Mouse (Mus musculus): ENCODE measurements around the gene Mpv17l2.
A peak's percentile ranks its signal among the peaks of the same experiment; 100 is the strongest.

The Mpv17l2 gene

GRCm38 (mm10) chr8:70723486-70724210, 37.1 kb downstream of the Mpv17l2 start, which contains the start of gene Pde4c:
Pde4c (plus strand) TSS chr8:70723720.
- no peak for DNase-seq (ENCODE audit: low read depth, low spot score)

- DNase-seq (ENCODE audit: low read depth, low spot score): no peak
Observed at GRCm38 (mm10) chr8:70721601-70722000, 39.1 kb downstream of the Mpv17l2 start.

- DNase-seq (ENCODE audit: low read depth, low spot score): peak; percentile 75
Observed at GRCm38 (mm10) chr8:70720739-70721138, 40.0 kb downstream of the Mpv17l2 start.

GRCm38 (mm10) chr8:70719796-70720270, 40.9 kb downstream of the Mpv17l2 start:
- no peak for DNase-seq (ENCODE audit: low read depth, low spot score)

- DNase-seq (ENCODE audit: low read depth, low spot score): no peak
Observed at GRCm38 (mm10) chr8:70718297-70718696, 42.4 kb downstream of the Mpv17l2 start, which contains the start of gene Gm3336. Gm3336 (plus strand) TSS chr8:70718543.

GRCm38 (mm10) chr8:70716521-70717400, 44.0 kb downstream of the Mpv17l2 start:
- no peak for DNase-seq (ENCODE audit: low read depth, low spot score)

GRCm38 (mm10) chr8:70715086-70715485, 45.7 kb downstream of the Mpv17l2 start:
- no peak for DNase-seq (ENCODE audit: low read depth, low spot score)

GRCm38 (mm10) chr8:70713991-70714390, 46.8 kb downstream of the Mpv17l2 start:
- no peak for DNase-seq (ENCODE audit: low read depth, low spot score)

GRCm38 (mm10) chr8:70711041-70711440, 49.7 kb downstream of the Mpv17l2 start:
- DNase-seq (ENCODE audit: low read depth, low spot score): no peak

GRCm38 (mm10) chr8:70710296-70710695, 50.5 kb downstream of the Mpv17l2 start:
- no peak for DNase-seq (ENCODE audit: low read depth, low spot score)

- no peak for DNase-seq (ENCODE audit: low read depth, low spot score)
Observed at GRCm38 (mm10) chr8:70709794-70710193, 51.0 kb downstream of the Mpv17l2 start.

Data from embryo, embryonic 11.5 days (tissue).